Mouse (Mus musculus) hindbrain, embryonic 16.5 days (tissue): ENCODE results near the gene AF067063. TPM values are rescaled to one million over a fixed set of nuclear protein-coding genes. Genes with fewer than 3 reads are reported as not detected.
"Not testable (repeated sequence)": the region's sequence is repeated elsewhere in the genome, so short reads cannot be mapped to it uniquely, and the experiment has no call there.

Source experiments
- ATAC-seq: fragments of 200-750 bp; cut with Nextera tagmentation; 2 replicates; pipeline ENCODE4 v1.8.0; 2017; ENCODE audit warnings: moderate TSS enrichment, moderate library complexity
- H3K27ac ChIP-seq: fragments of 300-500 bp; sonication (generic); 2 replicates; pipeline ENCODE4 v1.5.1; 2014; ENCODE audit warnings: low read depth, mild to moderate bottlenecking, control low read depth, low read length, moderate library complexity
- H3K27me3 ChIP-seq: fragments of 300-500 bp; sonication (generic); replicated peaks from 2 replicates; pipeline ENCODE4 v1.6.1; 2014; ENCODE audit warnings: low read length; ENCODE audit not compliant: control insufficient read depth, insufficient read depth
- H3K36me3 ChIP-seq: fragments of 300-500 bp; sonication (generic); 2 replicates; pipeline ENCODE4 v1.6.1; 2014; ENCODE audit warnings: mild to moderate bottlenecking, low read length, moderate library complexity, mixed read lengths; ENCODE audit not compliant: control insufficient read depth, insufficient read depth
- H3K4me1 ChIP-seq: fragments of 300-500 bp; sonication (generic); 2 replicates; pipeline ENCODE4 v1.6.1; 2014; ENCODE audit warnings: low read depth, low read length; ENCODE audit not compliant: control insufficient read depth, insufficient read depth
- H3K4me2 ChIP-seq: fragments of 300-500 bp; sonication (generic); 2 replicates; pipeline ENCODE4 v1.6.1; 2014; ENCODE audit warnings: mild to moderate bottlenecking, low read length, control low read depth, moderate library complexity
- H3K4me3 ChIP-seq: fragments of 300-500 bp; sonication (generic); 2 replicates; pipeline ENCODE4 v1.5.1; 2014; ENCODE audit warnings: mild to moderate bottlenecking, low read length, control low read depth, moderate library complexity
- H3K9ac ChIP-seq: fragments of 300-500 bp; sonication (generic); 2 replicates; pipeline ENCODE4 v1.6.1; 2014; ENCODE audit warnings: low read depth, mild to moderate bottlenecking, control low read depth, low read length, moderate library complexity
- H3K9me3 ChIP-seq: fragments of 300-500 bp; sonication (generic); 2 replicates; pipeline ENCODE4 v1.6.1; 2014; ENCODE audit warnings: mild to moderate bottlenecking, low read length, moderate library complexity; ENCODE audit not compliant: control insufficient read depth
- WGBS: fragments of 180-500 bp; shearing (Covaris S2); extraction: QIAGEN DNeasy Blood & Tissue Kit; methylation state at CpG from one replicate; pipeline ENCODE4 v1.1.7; 2014; 5-methylcytosine and 5-hydroxymethylcytosine counted together
- polyA plus RNA-seq: library from polyadenylated mRNA; unstranded; fragments of >200 nt; fragmentation: Nextera tagmentation; extraction: Ambion mirVana; gene quantifications from 2 replicates; pipeline ENCODE4 v1.2.1, GENCODE M21; 2015

AF067063 gene
- polyA plus RNA-seq: not detected in 2 replicates

DNA sequence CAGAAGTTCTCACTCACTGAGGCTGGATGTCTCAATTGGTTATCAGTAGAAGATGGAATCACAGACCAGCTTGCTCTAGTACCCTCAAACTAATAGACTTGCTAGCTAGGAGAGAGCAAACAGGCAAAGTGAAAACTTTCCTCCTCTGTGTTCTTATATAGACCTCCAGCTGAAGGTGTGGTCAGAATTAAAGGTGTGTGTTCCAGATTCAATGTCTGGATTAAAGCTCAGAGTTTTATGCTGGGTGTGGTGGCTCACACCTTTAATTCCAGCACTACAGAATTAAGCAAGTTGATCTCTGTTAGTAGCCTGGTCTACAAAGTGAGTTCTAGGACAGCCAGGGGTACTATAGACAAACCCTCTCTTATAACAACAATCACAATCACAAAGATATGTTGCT lies at the start of gene AF067063:
Gene AF067063, minus strand, starts transcription at position 101 of the 400 bp plus-strand sequence.
- not testable (repeated sequence) for H3K4me1 ChIP-seq, H3K9ac ChIP-seq, ATAC-seq, H3K4me2 ChIP-seq, H3K36me3 ChIP-seq, H3K27me3 ChIP-seq, H3K9me3 ChIP-seq, H3K4me3 ChIP-seq, H3K27ac ChIP-seq

DNA sequence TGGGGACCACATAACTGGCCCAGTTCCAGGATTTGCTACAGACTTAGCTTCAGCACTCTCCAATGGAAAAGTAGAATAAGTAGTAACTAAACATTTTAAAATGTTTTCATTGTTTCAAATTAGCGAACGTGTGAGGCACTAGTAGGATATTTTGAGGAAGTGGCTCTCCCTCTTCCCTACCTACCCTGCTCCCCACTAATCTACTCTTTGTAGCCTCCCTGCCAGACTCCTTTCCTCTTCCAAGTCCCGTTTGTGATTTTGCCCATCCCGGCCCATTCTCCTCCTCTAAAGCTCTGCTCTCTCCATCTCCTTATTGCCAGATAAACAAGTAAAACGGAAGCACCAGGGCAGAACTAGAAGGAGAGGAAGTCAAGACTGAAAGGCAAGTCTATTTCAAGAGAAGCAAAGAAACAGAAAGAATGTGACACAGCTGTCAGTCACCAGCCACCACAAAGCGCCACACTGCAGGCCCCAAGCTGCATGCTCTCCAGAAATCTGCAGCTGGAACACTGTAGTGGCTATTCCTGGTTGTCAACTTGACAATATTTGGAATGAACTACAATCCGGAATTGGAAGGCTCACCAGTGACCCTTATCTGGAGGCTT lies 34.5 kb upstream of the AF067063 start:
- not testable (repeated sequence) for ATAC-seq, H3K4me3 ChIP-seq, H3K4me2 ChIP-seq, H3K36me3 ChIP-seq, H3K9ac ChIP-seq, H3K27me3 ChIP-seq, H3K27ac ChIP-seq, H3K9me3 ChIP-seq, H3K4me1 ChIP-seq
- 88% methylated on average over 5 of the region's 7 CpGs for WGBS

GRCm38 (mm10) chr13:119862399-119862798 lies 32.4 kb upstream of the AF067063 start:
- H3K4me2 ChIP-seq, ATAC-seq, H3K9me3 ChIP-seq, H3K27me3 ChIP-seq, H3K36me3 ChIP-seq, H3K4me1 ChIP-seq, H3K27ac ChIP-seq, H3K4me3 ChIP-seq, H3K9ac ChIP-seq: not testable (repeated sequence)
- no CpG with 5 or more reads among the region's 6 CpGs for WGBS

- not testable (repeated sequence) for H3K4me2 ChIP-seq, H3K9ac ChIP-seq, H3K4me1 ChIP-seq, H3K27me3 ChIP-seq, H3K4me3 ChIP-seq, H3K9me3 ChIP-seq, H3K27ac ChIP-seq, H3K36me3 ChIP-seq
- 18% methylated on average over 6 of the region's 6 CpGs for WGBS
- ATAC-seq: peak; percentile 68
Observed at GRCm38 (mm10) chr13:119839982-119840381, 10.0 kb upstream of the AF067063 start.

DNA sequence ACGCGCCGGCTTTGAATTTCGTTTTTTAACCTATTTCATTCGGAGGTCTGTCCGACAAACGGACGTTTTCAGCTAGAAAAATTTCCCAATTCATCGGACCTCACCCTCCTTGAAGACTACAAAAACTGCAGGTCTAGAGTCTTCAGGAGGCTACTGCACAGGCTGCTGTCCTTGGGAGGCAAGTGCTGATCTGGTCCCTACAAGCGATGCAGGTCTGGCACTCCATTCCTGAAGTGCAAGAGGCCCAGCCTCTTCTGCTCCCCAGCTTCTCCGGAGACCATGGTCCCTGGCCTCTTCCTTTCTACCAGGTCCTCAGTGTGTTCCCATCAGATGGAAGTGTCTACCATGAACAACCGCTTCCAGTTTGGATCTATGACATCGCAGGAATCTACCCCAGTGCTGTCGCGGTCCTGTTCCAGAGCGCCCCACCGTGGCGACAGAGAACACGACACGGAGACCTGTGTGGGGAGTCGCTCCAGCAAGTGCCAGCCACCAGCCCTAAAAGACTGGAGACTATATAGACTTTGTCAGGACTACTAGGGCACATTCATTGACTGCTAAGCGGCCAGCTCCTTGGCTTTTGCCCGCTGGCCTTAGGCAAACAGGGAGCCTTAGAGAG lies 7.8 kb upstream of the AF067063 start:
- peak; percentile 43 for ATAC-seq
- 8% methylated on average over 11 of the region's 23 CpGs for WGBS

DNA sequence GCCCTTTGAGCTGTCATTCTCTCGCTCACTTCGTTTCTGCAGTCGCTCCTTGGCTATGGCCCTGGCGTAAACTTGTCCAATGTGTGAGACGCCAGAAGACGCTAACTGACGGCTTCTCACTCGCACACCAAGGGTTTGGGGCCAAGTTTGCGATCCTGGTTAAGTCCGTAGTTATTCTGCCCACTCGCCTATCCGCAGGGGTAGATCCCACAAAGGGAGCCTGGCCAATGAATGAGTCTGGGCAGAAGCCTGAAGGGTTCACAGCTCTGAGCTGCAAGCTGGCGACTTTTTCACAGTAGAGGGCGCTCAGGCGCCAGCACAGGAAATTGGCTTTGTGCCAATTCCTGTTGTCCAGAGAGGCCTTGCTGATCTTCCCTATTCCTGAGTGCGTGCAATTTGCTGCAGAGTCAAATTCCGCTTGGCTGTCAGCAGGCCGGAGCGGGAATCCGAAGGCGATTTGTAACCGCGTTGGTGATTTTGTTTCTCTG lies 6.4 kb upstream of the AF067063 start:
- not testable (repeated sequence) for H3K27me3 ChIP-seq, H3K4me1 ChIP-seq, H3K9me3 ChIP-seq, H3K27ac ChIP-seq, H3K36me3 ChIP-seq, H3K9ac ChIP-seq
- WGBS: 10% methylated on average over 20 of the region's 23 CpGs
- peak overlapping the region; percentile 28 for H3K4me3 ChIP-seq
- peak overlapping the region; percentile 48 for H3K4me2 ChIP-seq
- ATAC-seq: peak; percentile 81

More for the DNA sequence above, 7.8 kb upstream of the AF067063 start:
- H3K27me3 ChIP-seq, H3K9ac ChIP-seq, H3K4me3 ChIP-seq, H3K36me3 ChIP-seq, H3K4me1 ChIP-seq, H3K4me2 ChIP-seq, H3K27ac ChIP-seq, H3K9me3 ChIP-seq: not testable (repeated sequence)

DNA sequence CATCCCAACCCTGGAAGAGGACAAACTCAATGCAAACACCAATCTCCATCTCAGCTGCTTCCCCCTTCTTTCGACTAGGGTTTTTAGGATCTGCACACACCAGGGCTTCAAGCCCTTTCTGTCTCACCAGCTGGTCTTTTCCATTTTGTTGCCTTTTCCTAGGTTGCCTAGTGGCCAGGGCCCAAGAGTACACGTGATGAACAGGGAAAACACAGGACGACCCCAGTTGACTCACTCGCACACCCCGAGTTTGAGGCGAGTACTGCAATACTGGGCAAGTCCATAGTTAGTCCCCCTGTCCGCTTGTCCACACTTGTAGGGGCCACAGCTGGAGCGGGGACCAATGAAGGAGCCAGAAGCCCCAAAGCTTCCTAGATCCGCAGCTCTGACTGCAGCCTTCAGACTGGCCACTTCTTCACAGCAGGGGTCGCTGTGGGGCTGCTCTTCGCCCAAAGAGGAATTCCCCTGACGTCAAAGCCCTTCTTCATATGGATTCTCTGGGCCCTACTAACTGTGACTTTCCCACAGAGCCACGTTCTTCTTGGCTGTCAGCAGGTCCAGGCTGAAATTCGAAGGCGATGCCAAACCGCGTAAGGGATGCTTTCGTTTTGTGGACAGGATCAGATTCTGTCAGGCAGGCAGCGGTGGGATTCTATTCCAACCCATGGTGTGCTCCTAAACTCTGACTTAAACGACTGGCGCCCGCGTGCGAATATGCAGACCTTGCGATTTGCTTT lies 5.5 kb upstream of the AF067063 start, which contains the start of gene D13Ertd608e:
Gene D13Ertd608e, plus strand, starts transcription at position 687 of the 737 bp plus-strand sequence.
- not testable (repeated sequence) for H3K9ac ChIP-seq, H3K27ac ChIP-seq, H3K36me3 ChIP-seq, H3K4me1 ChIP-seq, H3K9me3 ChIP-seq, H3K27me3 ChIP-seq
- peak; percentile 48 for ATAC-seq
- 18% methylated on average over 18 of the region's 25 CpGs for WGBS
- H3K4me3 ChIP-seq: peak within 1 kb of the TSS; percentile 28
- H3K4me2 ChIP-seq: peak within 1 kb of the TSS; percentile 48

GRCm38 (mm10) chr13:119817579-119818206 lies 12.3 kb downstream of the AF067063 start:
- Histone ChIP-seq H3K9me3 (no peaks in the 10 kb centered on the region), H3K4me1 (no peaks in the 10 kb centered on the region), H3K27ac (no peak overlapping the region), H3K9ac (no peak overlapping the region), H3K27me3 (no peaks in the 10 kb centered on the region), H3K4me3 (no peak overlapping the region), H3K36me3 (no peaks in the 10 kb centered on the region), H3K4me2 (no peak overlapping the region)
- 17% methylated on average over 2 of the region's 2 CpGs for WGBS
- ATAC-seq: no peak

DNA sequence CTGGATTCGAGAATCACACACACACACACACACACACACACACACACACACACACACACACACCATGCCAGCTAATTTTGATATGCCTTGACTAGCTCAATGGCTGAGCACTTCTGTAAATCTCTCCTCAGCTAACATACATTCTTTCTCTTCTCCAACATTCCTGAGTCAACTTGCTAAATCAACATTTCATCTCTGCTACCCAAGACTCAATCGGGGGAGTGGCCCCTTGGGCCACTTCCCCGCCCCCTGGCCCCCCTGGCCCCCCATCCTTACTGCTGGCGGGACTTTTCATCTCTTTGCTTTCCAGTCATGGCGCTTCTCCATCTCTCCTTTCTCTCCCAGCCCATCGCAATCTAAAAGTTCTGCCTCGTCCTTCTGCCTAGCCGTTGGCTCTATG lies 13.2 kb downstream of the AF067063 start:
- Histone ChIP-seq H3K27ac (no peak overlapping the region), H3K4me2 (no peak overlapping the region), H3K9ac (no peak overlapping the region), H3K4me3 (no peak overlapping the region), H3K27me3 (no peaks in the 10 kb centered on the region), H3K9me3 (no peaks in the 10 kb centered on the region), H3K4me1 (no peaks in the 10 kb centered on the region), H3K36me3 (no peaks in the 10 kb centered on the region)
- ATAC-seq: no peak
- 63% methylated on average over 8 of the region's 8 CpGs for WGBS
